Mouse (Mus musculus) MEL (cell line): ENCODE measurements at regions not wholly inside any gene's neighbourhood (a gene's known extent, or its start where the extent isn't known, plus 50 kb on each side); places are given as distances from the start of the nearest gene placed in this dataset.
"Not testable (repeated sequence)": the region's sequence is repeated elsewhere in the genome, so short reads cannot be mapped to it uniquely, and the experiment has no call there.

Source experiments
- CHD1 ChIP-seq: IDR thresholded peaks from 2 replicates; pipeline ENCODE4 v1.6.1; 2012; ENCODE audit warnings: low read depth, mild to moderate bottlenecking, inconsistent platforms, low read length, improper control_type of control experiment
- CTCF ChIP-seq, 3 experiments: IDR thresholded peaks in 2 of 3; conservative IDR thresholded peaks in 1 of 3; 2 replicates each; pipeline ENCODE4 v1.5.1; 2011 to 2012; ENCODE audit warnings: low read length in 3 of 3, low read depth in 2 of 3, mild to moderate bottlenecking in 2 of 3, improper control_type of control experiment in 1 of 3, inconsistent platforms in 1 of 3, mixed read lengths in 1 of 3, moderate library complexity in 1 of 3; ENCODE audit not compliant: control insufficient read depth in 1 of 3, insufficient read depth in 1 of 3, poor library complexity in 1 of 3, severe bottlenecking in 1 of 3
- GATA1 ChIP-seq: IDR thresholded peaks from 2 replicates; pipeline ENCODE4 v1.6.1; 2011; ENCODE audit warnings: low read depth, low read length, improper control_type of control experiment
- JUND ChIP-seq: IDR thresholded peaks from 2 replicates; pipeline ENCODE4 v1.6.1; 2011; ENCODE audit warnings: low read depth, mild to moderate bottlenecking, improper control_type of control experiment, low read length
- KAT2A ChIP-seq: conservative IDR thresholded peaks from 2 replicates; pipeline ENCODE4 v1.6.1; 2012; ENCODE audit warnings: low read depth, low read length, improper control_type of control experiment, inconsistent platforms
- MYC ChIP-seq: IDR thresholded peaks from 2 replicates; pipeline ENCODE4 v1.6.1; 2011; ENCODE audit warnings: low read depth, mild to moderate bottlenecking, low read length, improper control_type of control experiment, moderate library complexity
- POLR2A ChIP-seq, 2 experiments: IDR thresholded peaks; 2 replicates each; pipeline ENCODE4 v1.6.1; 2011 to 2012; ENCODE audit warnings: low read length in 2 of 2, mild to moderate bottlenecking in 2 of 2, control low read depth in 1 of 2, improper control_type of control experiment in 1 of 2, low read depth in 1 of 2, moderate library complexity in 1 of 2; ENCODE audit not compliant: control insufficient read depth in 1 of 2, insufficient read depth in 1 of 2, poor library complexity in 1 of 2
- TAL1 ChIP-seq: IDR thresholded peaks from 2 replicates; pipeline ENCODE4 v1.6.1; 2012; ENCODE audit warnings: mild to moderate bottlenecking, inconsistent platforms, low read length, moderate library complexity, mixed read lengths

- not testable (repeated sequence) for TF ChIP-seq POLR2A (IDR thresholded peaks at IDR 0.05; ENCODE audit: control insufficient read depth in 1 of 2, insufficient read depth in 1 of 2, low read depth in 1 of 2, low read length in 2 of 2, poor library complexity in 1 of 2); JUND; GATA1; MYC; TAL1; CTCF (IDR thresholded peaks at IDR 0.05 in 2 of 3, conservative IDR thresholded peaks at IDR 0.05 in 1 of 3; ENCODE audit: control insufficient read depth in 1 of 3, insufficient read depth in 1 of 3, low read depth in 2 of 3, low read length in 3 of 3, poor library complexity in 1 of 3, severe bottlenecking in 1 of 3); CHD1; KAT2A
Observed at GRCm38 (mm10) chr12:46632384-46632783, 186.3 kb downstream of the Nova1 start.
